Mouse (Mus musculus): Measurements from ENCODE around the gene Gtf2h4. TPM values are rescaled to one million over a fixed set of nuclear protein-coding genes. Genes with fewer than 3 reads are reported as not detected.

The Gtf2h4 gene
- polyA plus RNA-seq, 1 experiment from 2014 or later, result 36.9 TPM

DNA sequence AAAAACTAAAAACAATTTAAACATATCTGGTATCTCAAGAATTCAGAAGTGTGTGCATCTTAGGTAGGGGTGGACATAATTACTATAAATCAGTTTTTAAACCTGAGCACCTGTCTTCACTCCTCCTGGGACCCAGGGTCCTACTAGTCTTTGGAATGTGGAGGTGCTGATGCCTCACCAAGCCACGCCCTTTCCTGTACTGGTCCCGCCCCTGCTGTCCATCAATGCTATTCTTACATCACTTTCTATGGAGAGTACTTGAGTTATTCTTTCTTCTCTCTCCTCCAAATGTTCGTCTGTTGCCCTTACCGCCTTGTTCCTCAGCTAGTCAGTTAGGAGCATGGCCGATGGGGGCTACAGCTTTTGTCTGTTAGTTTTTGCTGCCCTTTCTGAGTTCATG, 37.2 kb downstream of the Gtf2h4 start:
- Histone ChIP-seq H3K27me3 (replicated peaks; ENCODE audit: control insufficient read depth, insufficient read depth, low read length) (no peaks in the 10 kb centered on the region), H3K9me3 (replicated peaks; ENCODE audit: control insufficient read depth, low read length) (no peaks in the 10 kb centered on the region), H3K27ac (ENCODE audit: low read depth, low read length) (no peak overlapping the region), H3K4me3 (ENCODE audit: low read depth, low read length) (no peak overlapping the region), H3K9ac (ENCODE audit: low read length) (no peak overlapping the region), H3K4me2 (ENCODE audit: low read length) (no peak overlapping the region), H3K4me1 (ENCODE audit: control insufficient read depth, insufficient read depth, low read length) (peaks cover 3% of the 10 kb centered on the region; the same call in 1 of the 2 replicates), H3K36me3 (ENCODE audit: control insufficient read depth, insufficient read depth, low read length) (no peaks in the 10 kb centered on the region)
- DNase-seq (ENCODE audit: low spot score) (peak; percentile 29), ATAC-seq (no peak)
- WGBS, result 37% methylated on average over 5 of the region's 5 CpGs

GRCm38 (mm10) chr17:35635699-35636111, 37.8 kb downstream of the Gtf2h4 start:
- 0% methylated on average over 15 of the region's 15 CpGs for WGBS
- H3K27ac ChIP-seq (ENCODE audit: low read depth, low read length), result no peak overlapping the region
- H3K9me3 ChIP-seq (replicated peaks; ENCODE audit: control insufficient read depth, low read length), result no peaks in the 10 kb centered on the region
- peak; percentile 87 for DNase-seq (ENCODE audit: low spot score)
- peak overlapping the region; percentile 51 for H3K9ac ChIP-seq (ENCODE audit: low read length)
- no peaks in the 10 kb centered on the region for H3K27me3 ChIP-seq (replicated peaks; ENCODE audit: control insufficient read depth, insufficient read depth, low read length)
- no peaks in the 10 kb centered on the region for H3K36me3 ChIP-seq (ENCODE audit: control insufficient read depth, insufficient read depth, low read length)
- H3K4me2 ChIP-seq (ENCODE audit: low read length), result peak overlapping the region; percentile 56
- peak overlapping the region; percentile 30 for H3K4me3 ChIP-seq (ENCODE audit: low read depth, low read length)
- peak; percentile 79 for ATAC-seq
- peaks cover 3% of the 10 kb centered on the region; the same call in 1 of the 2 replicates for H3K4me1 ChIP-seq (ENCODE audit: control insufficient read depth, insufficient read depth, low read length)

DNA sequence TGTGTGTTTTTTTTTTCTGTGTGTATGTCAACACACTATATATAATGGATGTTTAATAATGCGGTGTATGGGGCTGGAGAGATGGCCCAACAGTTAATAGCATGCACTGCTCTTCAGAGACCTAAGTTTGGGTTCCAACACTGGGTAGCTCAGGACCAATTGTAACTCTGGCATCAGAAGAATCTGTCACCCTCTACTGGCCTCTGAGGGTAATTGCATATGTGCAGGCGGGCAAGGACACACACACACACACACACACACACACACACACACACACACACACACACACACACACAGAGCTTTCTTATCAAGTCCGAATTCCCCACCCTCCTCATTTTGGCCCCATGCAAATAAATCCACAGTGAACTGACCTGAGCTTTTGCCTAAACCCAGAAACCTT, 38.3 kb downstream of the Gtf2h4 start:
- H3K27ac ChIP-seq (ENCODE audit: low read depth, low read length), result no peak overlapping the region
- no peaks in the 10 kb centered on the region for H3K36me3 ChIP-seq (ENCODE audit: control insufficient read depth, insufficient read depth, low read length)
- H3K27me3 ChIP-seq (replicated peaks; ENCODE audit: control insufficient read depth, insufficient read depth, low read length), result no peaks in the 10 kb centered on the region
- H3K4me3 ChIP-seq (ENCODE audit: low read depth, low read length), result no peak overlapping the region
- WGBS, result 83% methylated on average over 3 of the region's 3 CpGs
- no peak overlapping the region for H3K4me2 ChIP-seq (ENCODE audit: low read length)
- H3K9ac ChIP-seq (ENCODE audit: low read length), result no peak overlapping the region
- DNase-seq (ENCODE audit: low spot score), result peak; percentile 4
- peaks cover 3% of the 10 kb centered on the region; the same call in 1 of the 2 replicates for H3K4me1 ChIP-seq (ENCODE audit: control insufficient read depth, insufficient read depth, low read length)
- no peaks in the 10 kb centered on the region for H3K9me3 ChIP-seq (replicated peaks; ENCODE audit: control insufficient read depth, low read length)
- no peak for ATAC-seq

- Histone ChIP-seq H3K4me2 (ENCODE audit: low read length) (no peak overlapping the region), H3K27me3 (replicated peaks; ENCODE audit: control insufficient read depth, insufficient read depth, low read length) (no peaks in the 10 kb centered on the region), H3K9me3 (replicated peaks; ENCODE audit: control insufficient read depth, low read length) (no peaks in the 10 kb centered on the region), H3K4me3 (ENCODE audit: low read depth, low read length) (no peak overlapping the region), H3K9ac (ENCODE audit: low read length) (no peak overlapping the region), H3K36me3 (ENCODE audit: control insufficient read depth, insufficient read depth, low read length) (no peaks in the 10 kb centered on the region), H3K4me1 (ENCODE audit: control insufficient read depth, insufficient read depth, low read length) (peaks cover 3% of the 10 kb centered on the region; the same call in 1 of the 2 replicates), H3K27ac (ENCODE audit: low read depth, low read length) (no peak overlapping the region)
- DNase-seq (ENCODE audit: low spot score), result peak; percentile 33
- ATAC-seq, result no peak
- WGBS, result 3% methylated on average over 1 of the region's 1 CpGs
Measured at GRCm38 (mm10) chr17:35633992-35634391, 39.5 kb downstream of the Gtf2h4 start.

GRCm38 (mm10) chr17:35626537-35626936, 47.0 kb downstream of the Gtf2h4 start, which contains the start of gene Gm9573:
TSS of gene Gm9573 (minus strand) at chr17:35626637.
- Histone ChIP-seq H3K9ac (ENCODE audit: low read length) (no peak within 1 kb of the TSS), H3K4me3 (ENCODE audit: low read depth, low read length) (no peak within 1 kb of the TSS), H3K36me3 (ENCODE audit: control insufficient read depth, insufficient read depth, low read length) (no peaks in the 10 kb centered on the region), H3K9me3 (replicated peaks; ENCODE audit: control insufficient read depth, low read length) (no peaks in the 10 kb centered on the region), H3K4me2 (ENCODE audit: low read length) (no peak within 1 kb of the TSS), H3K27ac (ENCODE audit: low read depth, low read length) (no peak within 1 kb of the TSS), H3K4me1 (ENCODE audit: control insufficient read depth, insufficient read depth, low read length) (no peaks in the 10 kb centered on the region), H3K27me3 (replicated peaks; ENCODE audit: control insufficient read depth, insufficient read depth, low read length) (no peaks in the 10 kb centered on the region)
- DNase-seq (ENCODE audit: low spot score), result no peak
- no peak for ATAC-seq
- WGBS, result 92% methylated on average over 7 of the region's 7 CpGs

Other genes with a start within 250 kb of the Gtf2h4 start
- 0.28 and 0.38 TPM in 2 replicates for gene H2-Q6, start 248.9 kb downstream of the Gtf2h4 start, polyA plus RNA-seq (2014; fragmentation: Nextera tagmentation; extraction: Ambion mirVana)
- gene H2-Q7, start 234.6 kb downstream of the Gtf2h4 start, polyA plus RNA-seq (2014; fragmentation: Nextera tagmentation; extraction: Ambion mirVana), result 1.5 and 2.0 TPM in 2 replicates
- gene H2-Q10, start 203.7 kb downstream of the Gtf2h4 start, polyA plus RNA-seq (2014; fragmentation: Nextera tagmentation; extraction: Ambion mirVana), result 0.23 TPM in 1 of 2 replicates, not detected in the other
- 0.20 TPM in 1 of 2 replicates, not detected in the other for gene Pou5f1, start 167.7 kb downstream of the Gtf2h4 start, polyA plus RNA-seq (2014; fragmentation: Nextera tagmentation; extraction: Ambion mirVana)
- gene Tcf19, start 156.9 kb downstream of the Gtf2h4 start, polyA plus RNA-seq (2014; fragmentation: Nextera tagmentation; extraction: Ambion mirVana), result 40.8 and 48.8 TPM in 2 replicates
- 4.7 and 6.5 TPM in 2 replicates for gene Cchcr1, start 156.6 kb downstream of the Gtf2h4 start, polyA plus RNA-seq (2014; fragmentation: Nextera tagmentation; extraction: Ambion mirVana)
- 0.28 and 0.36 TPM in 2 replicates for gene Psors1c2, start 140.5 kb downstream of the Gtf2h4 start, polyA plus RNA-seq (2014; fragmentation: Nextera tagmentation; extraction: Ambion mirVana)
- 0.06 TPM in 1 of 2 replicates, not detected in the other for gene Cdsn, start 121.6 kb downstream of the Gtf2h4 start, polyA plus RNA-seq (2014; fragmentation: Nextera tagmentation; extraction: Ambion mirVana)
- not detected in 2 replicates for gene 2300002M23Rik, start 106.3 kb downstream of the Gtf2h4 start, polyA plus RNA-seq (2014; fragmentation: Nextera tagmentation; extraction: Ambion mirVana)
- gene Sfta2, start 72.2 kb downstream of the Gtf2h4 start, polyA plus RNA-seq (2014; fragmentation: Nextera tagmentation; extraction: Ambion mirVana), result 0.51 TPM in 1 of 2 replicates, not detected in the other
- gene Gm9573, start 47.1 kb downstream of the Gtf2h4 start, polyA plus RNA-seq (2014; fragmentation: Nextera tagmentation; extraction: Ambion mirVana), result not detected in 2 replicates
- gene Mucl3, start 30.0 kb downstream of the Gtf2h4 start, polyA plus RNA-seq (2014; fragmentation: Nextera tagmentation; extraction: Ambion mirVana), result not detected in 2 replicates
- gene Vars2, start 6.1 kb downstream of the Gtf2h4 start, polyA plus RNA-seq (2014; fragmentation: Nextera tagmentation; extraction: Ambion mirVana), result 9.3 and 11.5 TPM in 2 replicates
- gene Ddr1, start 30.9 kb upstream of the Gtf2h4 start, polyA plus RNA-seq (2014; fragmentation: Nextera tagmentation; extraction: Ambion mirVana), result 62.0 and 74.5 TPM in 2 replicates
- gene Ier3, start 147.9 kb upstream of the Gtf2h4 start, polyA plus RNA-seq (2014; fragmentation: Nextera tagmentation; extraction: Ambion mirVana), result 4.6 and 5.0 TPM in 2 replicates
- 68.5 and 78.2 TPM in 2 replicates for gene Flot1, start 149.5 kb upstream of the Gtf2h4 start, polyA plus RNA-seq (2014; fragmentation: Nextera tagmentation; extraction: Ambion mirVana)
- gene Tubb5, start 164.6 kb upstream of the Gtf2h4 start, polyA plus RNA-seq (2014; fragmentation: Nextera tagmentation; extraction: Ambion mirVana), result 2,004 and 2,051 TPM in 2 replicates
- 12.2 and 14.4 TPM in 2 replicates for gene Mdc1, start 167.8 kb upstream of the Gtf2h4 start, polyA plus RNA-seq (2014; fragmentation: Nextera tagmentation; extraction: Ambion mirVana)
- gene Nrm, start 187.6 kb upstream of the Gtf2h4 start, polyA plus RNA-seq (2014; fragmentation: Nextera tagmentation; extraction: Ambion mirVana), result 23.9 and 29.6 TPM in 2 replicates
- gene Ppp1r18, start 191.9 kb upstream of the Gtf2h4 start, polyA plus RNA-seq (2014; fragmentation: Nextera tagmentation; extraction: Ambion mirVana), result 21.2 and 22.0 TPM in 2 replicates
- gene Dhx16, start 206.1 kb upstream of the Gtf2h4 start, polyA plus RNA-seq (2014; fragmentation: Nextera tagmentation; extraction: Ambion mirVana), result 29.3 and 31.8 TPM in 2 replicates
- 30.4 and 34.3 TPM in 2 replicates for gene 2310061I04Rik, start 223.7 kb upstream of the Gtf2h4 start, polyA plus RNA-seq (2014; fragmentation: Nextera tagmentation; extraction: Ambion mirVana)
- 313 and 439 TPM in 2 replicates for gene Atat1, start 236.3 kb upstream of the Gtf2h4 start, polyA plus RNA-seq (2014; fragmentation: Nextera tagmentation; extraction: Ambion mirVana)
- 58.4 and 68.8 TPM in 2 replicates for gene Mrps18b, start 242.7 kb upstream of the Gtf2h4 start, polyA plus RNA-seq (2014; fragmentation: Nextera tagmentation; extraction: Ambion mirVana)
- gene Ppp1r10, start 242.7 kb upstream of the Gtf2h4 start, polyA plus RNA-seq (2014; fragmentation: Nextera tagmentation; extraction: Ambion mirVana), result 34.9 and 44.5 TPM in 2 replicates

Measured in forebrain, embryonic 14.5 days (tissue).